9 mouse cellular contexts compared by ENCODE assay signal in genomic region chr11:115080886-115081285, GRCm38 (mm10). TPM values are rescaled to one million over a fixed set of nuclear protein-coding genes. Genes with fewer than 3 reads are reported as not detected.
DNase-seq lines count a peak whose midpoint lies in the region; ATAC-seq and TF ChIP-seq lines count a peak whose summit lies in the region.
"Had no signal": no experiment of that assay in that cellular context is flagged by ENCODE, and none has a peak within 500 bp of the region (broad histone marks: within the 10 kb centered on the region; RNA-seq: fewer than 3 reads in every experiment).

No protein-coding gene starts in this region.

- H3K4me2 ChIP-seq in hindbrain, embryonic 14.5 days (replicated peaks): no peak overlapping the region
- H3K4me2 ChIP-seq in hindbrain, embryonic 12.5 days (replicated peaks): no peak overlapping the region

- peak; percentile 81 for DNase-seq in hindbrain, embryonic 14.5 days (ENCODE audit: low spot score)
- DNase-seq in brain, embryonic 18.5 days (ENCODE audit: low read depth, low spot score): peak; percentile 24
- peak; percentile 27 to 45 for DNase-seq in frontal cortex, postnatal 14 days (ENCODE audit: low spot score in 2 of 2)
- DNase-seq in left cerebral cortex, adult 11 months (ENCODE audit: low spot score): peak; percentile 31
- DNase-seq in naive thymus-derived CD4-positive, alpha-beta T cell, adult 2 months (ENCODE audit: low read depth): peak; percentile 80
- DNase-seq in thymus, postnatal 0 days (ENCODE audit: low spot score): peak; percentile 71

- H3K27me3 ChIP-seq in hindbrain, embryonic 14.5 days (ENCODE audit: control insufficient read depth, insufficient read depth, low read length): peaks cover 5% of the 10 kb centered on the region
- peaks cover 35% of the 10 kb centered on the region for H3K27me3 ChIP-seq in hindbrain, embryonic 12.5 days
- no peaks in the 10 kb centered on the region for H3K27me3 ChIP-seq in ES-Bruce4 (ENCODE audit: control insufficient read depth, insufficient read depth, low read length, poor library complexity, severe bottlenecking)

- peaks cover 3% of the 10 kb centered on the region; the same call in 1 of the 2 replicates for H3K4me1 ChIP-seq in hindbrain, embryonic 14.5 days (replicated peaks; ENCODE audit: control insufficient read depth, insufficient read depth, low read length)
- peaks cover 17% of the 10 kb centered on the region for H3K4me1 ChIP-seq in hindbrain, embryonic 12.5 days
- H3K4me1 ChIP-seq in ES-Bruce4 (ENCODE audit: control insufficient read depth, insufficient read depth, low read length): no peaks in the 10 kb centered on the region

- no peak for TF ChIP-seq POLR2A in ES-Bruce4 (IDR thresholded peaks at IDR 0.05; ENCODE audit: insufficient read depth, low read length)

- TF ChIP-seq EP300 in ES-Bruce4 (IDR thresholded peaks at IDR 0.05; ENCODE audit: insufficient read depth, low read depth, low read length): no peak

- no peaks in the 10 kb centered on the region for H3K36me3 ChIP-seq in hindbrain, embryonic 14.5 days (replicated peaks; ENCODE audit: control insufficient read depth, insufficient read depth)
- no peaks in the 10 kb centered on the region for H3K36me3 ChIP-seq in hindbrain, embryonic 12.5 days
- no peaks in the 10 kb centered on the region for H3K36me3 ChIP-seq in ES-Bruce4 (ENCODE audit: control insufficient read depth, insufficient read depth, low read length, poor library complexity, severe bottlenecking)

- no peak for ATAC-seq in hindbrain, embryonic 14.5 days (ENCODE audit: low FRiP score)
- no peak for ATAC-seq in hindbrain, embryonic 12.5 days (ENCODE audit: low FRiP score)

- no peak overlapping the region for H3K27ac ChIP-seq in hindbrain, embryonic 14.5 days
- H3K27ac ChIP-seq in hindbrain, embryonic 12.5 days: no peak overlapping the region
- H3K27ac ChIP-seq in ES-Bruce4 (ENCODE audit: insufficient read depth, low read length): no peak overlapping the region

- no peak overlapping the region for H3K4me3 ChIP-seq in hindbrain, embryonic 14.5 days (replicated peaks; ENCODE audit: low read length)
- no peak overlapping the region for H3K4me3 ChIP-seq in hindbrain, embryonic 12.5 days
- H3K4me3 ChIP-seq in ES-Bruce4 (ENCODE audit: low read depth, low read length): no peak overlapping the region

- no peak overlapping the region for H3K9ac ChIP-seq in hindbrain, embryonic 14.5 days
- H3K9ac ChIP-seq in hindbrain, embryonic 12.5 days: no peak overlapping the region
- no peak overlapping the region for H3K9ac ChIP-seq in ES-Bruce4 (ENCODE audit: low read depth, poor library complexity, severe bottlenecking)

- peak; percentile 63 for TF ChIP-seq CTCF in ES-Bruce4 (IDR thresholded peaks at IDR 0.05; ENCODE audit: low read depth, low read length)

- WGBS in hindbrain, embryonic 14.5 days: 35% methylated on average over 13 of the region's 13 CpGs
- 36% methylated on average over 13 of the region's 13 CpGs for WGBS in hindbrain, embryonic 12.5 days

- no peaks in the 10 kb centered on the region for H3K9me3 ChIP-seq in hindbrain, embryonic 14.5 days (ENCODE audit: control insufficient read depth, low read length)
- H3K9me3 ChIP-seq in hindbrain, embryonic 12.5 days (replicated peaks): no peaks in the 10 kb centered on the region
- H3K9me3 ChIP-seq in ES-Bruce4 (replicated peaks; ENCODE audit: control insufficient read depth, insufficient read depth, low read length, poor library complexity, severe bottlenecking): no peaks in the 10 kb centered on the region

RNA-seq across cellular contexts. Expression of gene Rab37, which starts 10.3 kb away (rescaled TPM):
- 0.59 and 0.66 TPM in 2 replicates for polyA plus RNA-seq in hindbrain, embryonic 14.5 days (2014; fragmentation: Nextera tagmentation; extraction: Ambion mirVana)
- polyA plus RNA-seq in hindbrain, embryonic 12.5 days (2016; fragmentation: Nextera tagmentation; extraction: Ambion mirVana): 1.1 and 1.5 TPM in 2 replicates
- 0.99 and 3.0 TPM in 2 replicates for polyA plus RNA-seq in ES-Bruce4 (2011; ENCODE audit: insufficient read depth, insufficient read length, low read depth, missing spikeins)
- 43.4 and 47.1 TPM in 2 replicates for polyA plus RNA-seq in thymus, postnatal 0 days (2015; fragmentation: Nextera tagmentation; extraction: Ambion mirVana)

RNA-seq across cellular contexts. Expression of gene Cd300e, which starts 18.9 kb away (rescaled TPM):
- 0.16 TPM in 1 of 2 replicates, not detected in the other for polyA plus RNA-seq in hindbrain, embryonic 14.5 days (2014; fragmentation: Nextera tagmentation; extraction: Ambion mirVana)
- not detected in 2 replicates for polyA plus RNA-seq in hindbrain, embryonic 12.5 days (2016; fragmentation: Nextera tagmentation; extraction: Ambion mirVana)
- polyA plus RNA-seq in ES-Bruce4 (2011; ENCODE audit: insufficient read depth, insufficient read length, low read depth, missing spikeins): not detected in 2 replicates
- 0.05 and 0.18 TPM in 2 replicates for polyA plus RNA-seq in thymus, postnatal 0 days (2015; fragmentation: Nextera tagmentation; extraction: Ambion mirVana)
- polyA plus RNA-seq: neural tube, embryonic 14.5 days had no signal

RNA-seq across cellular contexts. Expression of gene Cd300ld3, which starts 32.7 kb away (rescaled TPM):
- polyA plus RNA-seq in hindbrain, embryonic 14.5 days (2014; fragmentation: Nextera tagmentation; extraction: Ambion mirVana): not detected in 2 replicates
- polyA plus RNA-seq in hindbrain, embryonic 12.5 days (2016; fragmentation: Nextera tagmentation; extraction: Ambion mirVana): not detected in 2 replicates
- not detected in 2 replicates for polyA plus RNA-seq in ES-Bruce4 (2011; ENCODE audit: insufficient read depth, insufficient read length, low read depth, missing spikeins)
- not detected in 2 replicates for polyA plus RNA-seq in thymus, postnatal 0 days (2015; fragmentation: Nextera tagmentation; extraction: Ambion mirVana)
- polyA plus RNA-seq: neural tube, embryonic 14.5 days had no signal

RNA-seq across cellular contexts. Expression of gene Cd300ld5, which starts 43.3 kb away (rescaled TPM):
- not detected in 2 replicates for polyA plus RNA-seq in hindbrain, embryonic 14.5 days (2014; fragmentation: Nextera tagmentation; extraction: Ambion mirVana)
- not detected in 2 replicates for polyA plus RNA-seq in hindbrain, embryonic 12.5 days (2016; fragmentation: Nextera tagmentation; extraction: Ambion mirVana)
- not detected in 2 replicates for polyA plus RNA-seq in ES-Bruce4 (2011; ENCODE audit: insufficient read depth, insufficient read length, low read depth, missing spikeins)
- 0.49 TPM in 1 of 2 replicates, not detected in the other for polyA plus RNA-seq in thymus, postnatal 0 days (2015; fragmentation: Nextera tagmentation; extraction: Ambion mirVana)
- polyA plus RNA-seq: neural tube, embryonic 14.5 days had no signal

RNA-seq across cellular contexts. Expression of gene Cd300lf, which starts 52.9 kb away (rescaled TPM):
- polyA plus RNA-seq in hindbrain, embryonic 14.5 days (2014; fragmentation: Nextera tagmentation; extraction: Ambion mirVana): not detected in 2 replicates
- 0.27 TPM in 1 of 2 replicates, not detected in the other for polyA plus RNA-seq in hindbrain, embryonic 12.5 days (2016; fragmentation: Nextera tagmentation; extraction: Ambion mirVana)
- 1.1 TPM in 1 of 2 replicates, not detected in the other for polyA plus RNA-seq in ES-Bruce4 (2011; ENCODE audit: insufficient read depth, insufficient read length, low read depth, missing spikeins)
- 0.76 and 2.0 TPM in 2 replicates for polyA plus RNA-seq in thymus, postnatal 0 days (2015; fragmentation: Nextera tagmentation; extraction: Ambion mirVana)

Comparison
In these comparisons a context has a peak if more than half of its experiments do, and no peak if none do; other contexts are left out.
1. DNase-seq: peak in every context shown above with its lines; median percentile 81 in hindbrain, embryonic 14.5 days; 80 in naive thymus-derived CD4-positive, alpha-beta T cell, adult 2 months; 71 in thymus, postnatal 0 days; 36 in frontal cortex, postnatal 14 days; 31 in left cerebral cortex, adult 11 months; 24 in brain, embryonic 18.5 days.
2. RNA of gene Rab37, which starts 10.3 kb away (polyA plus RNA-seq): 43.4 to 47.1 TPM in thymus, postnatal 0 days; 1.1 to 1.5 TPM in hindbrain, embryonic 12.5 days, 0.99 to 3.0 TPM in ES-Bruce4 and 0.59 to 0.66 TPM in hindbrain, embryonic 14.5 days; every median in the first group is over 10 times any median in the second.